Mouse (Mus musculus) liver, embryonic 13.5 days (tissue): ENCODE measurements around the gene Tmem110. TPM values are rescaled to one million over a fixed set of nuclear protein-coding genes. Genes with fewer than 3 reads are reported as not detected.

Source experiments
- ATAC-seq: fragments of 200-750 bp; cut with Nextera tagmentation; 2 replicates; pipeline ENCODE4 v1.8.0; 2017; ENCODE audit warnings: low read depth, mild to moderate bottlenecking, moderate number of reproducible peaks, moderate library complexity
- DNase-seq: peaks from one replicate; pipeline ENCODE4 v3.0.0; 2022
- H3K27ac ChIP-seq: fragments of 300-500 bp; sonication (generic); 2 replicates; pipeline ENCODE4 v1.5.1; 2015; ENCODE audit warnings: moderate library complexity, mild to moderate bottlenecking, inconsistent platforms
- H3K27me3 ChIP-seq: fragments of 300-500 bp; sonication (generic); 2 replicates; pipeline ENCODE4 v1.6.1; 2015; ENCODE audit warnings: mild to moderate bottlenecking, inconsistent platforms
- H3K36me3 ChIP-seq: fragments of 300-500 bp; sonication (generic); 2 replicates; pipeline ENCODE4 v1.6.1; 2015; ENCODE audit warnings: mild to moderate bottlenecking, inconsistent platforms
- H3K4me1 ChIP-seq: fragments of 300-500 bp; sonication (generic); replicated peaks from 2 replicates; pipeline ENCODE4 v1.6.1; 2015; ENCODE audit warnings: inconsistent platforms
- H3K4me2 ChIP-seq: fragments of 300-500 bp; sonication (generic); 2 replicates; pipeline ENCODE4 v1.6.1; 2015; ENCODE audit warnings: inconsistent platforms, mild to moderate bottlenecking, moderate library complexity
- H3K4me3 ChIP-seq: fragments of 300-500 bp; sonication (generic); replicated peaks from 2 replicates; pipeline ENCODE4 v1.5.1; 2015; ENCODE audit warnings: mild to moderate bottlenecking, inconsistent platforms
- H3K9ac ChIP-seq: fragments of 300-500 bp; sonication (generic); 2 replicates; pipeline ENCODE4 v1.6.1; 2015; ENCODE audit warnings: mild to moderate bottlenecking, inconsistent platforms
- H3K9me3 ChIP-seq: fragments of 300-500 bp; sonication (generic); replicated peaks from 2 replicates; pipeline ENCODE4 v1.6.1; 2016; ENCODE audit warnings: inconsistent platforms
- WGBS: fragments of 180-500 bp; shearing (Covaris S2); methylation state at CpG from one replicate; pipeline ENCODE4 v1.1.7; 2015; ENCODE audit not compliant: insufficient replicate concordance; 5-methylcytosine and 5-hydroxymethylcytosine counted together
- polyA plus RNA-seq: library from polyadenylated mRNA; unstranded; fragments of >200 nt; fragmentation: Nextera tagmentation; extraction: Ambion mirVana; gene quantifications from 2 replicates; pipeline ENCODE4 v1.2.1, GENCODE M21; 2015

Tmem110 gene
- polyA plus RNA-seq, 1 experiment from 2014 or later, result 11.6 TPM

GRCm38 (mm10) chr14:30828635-30829460 is 3.5 kb downstream of the Tmem110 start:
- DNase-seq, result peak; percentile 36
- H3K36me3 ChIP-seq, result no peaks in the 10 kb centered on the region
- H3K4me1 ChIP-seq, result peaks cover 70% of the 10 kb centered on the region
- H3K9me3 ChIP-seq, result no peaks in the 10 kb centered on the region
- 39% methylated on average over 11 of the region's 11 CpGs for WGBS
- peak overlapping the region; percentile 93 for H3K4me2 ChIP-seq
- H3K9ac ChIP-seq, result peak overlapping the region; percentile 56
- no peaks in the 10 kb centered on the region for H3K27me3 ChIP-seq
- no peak overlapping the region; the same call in 1 of the 2 replicates for H3K4me3 ChIP-seq
- ATAC-seq, result peak; percentile 78
- peak overlapping the region; percentile 85 for H3K27ac ChIP-seq

GRCm38 (mm10) chr14:30837416-30837996 is 12.1 kb downstream of the Tmem110 start:
- Histone ChIP-seq H3K36me3 (peaks cover 16% of the 10 kb centered on the region), H3K4me2 (no peak overlapping the region), H3K27me3 (no peaks in the 10 kb centered on the region), H3K4me3 (no peak overlapping the region), H3K9me3 (no peaks in the 10 kb centered on the region), H3K4me1 (0 out of 2 replicates have a peak, but pooled peaks cover 5% of the 10 kb centered on the region), H3K27ac (no peak overlapping the region), H3K9ac (no peak overlapping the region)
- WGBS, result 70% methylated on average over 14 of the region's 14 CpGs
- no peak for DNase-seq
- no peak for ATAC-seq

- ATAC-seq, result no peak
- H3K27ac ChIP-seq, result no peak overlapping the region
- DNase-seq, result no peak
- WGBS, result 81% methylated on average over 3 of the region's 3 CpGs
- H3K9ac ChIP-seq, result no peak overlapping the region
- no peak overlapping the region for H3K4me3 ChIP-seq
- H3K36me3 ChIP-seq, result peaks cover 2% of the 10 kb centered on the region
- H3K4me2 ChIP-seq, result no peak overlapping the region
- H3K27me3 ChIP-seq, result no peaks in the 10 kb centered on the region
- H3K9me3 ChIP-seq, result no peaks in the 10 kb centered on the region
- no peaks in the 10 kb centered on the region for H3K4me1 ChIP-seq
Measured at GRCm38 (mm10) chr14:30843701-30844100, 18.3 kb downstream of the Tmem110 start.

- DNase-seq (no peak), ATAC-seq (no peak)
- Histone ChIP-seq H3K27ac (no peak overlapping the region), H3K4me1 (no peaks in the 10 kb centered on the region), H3K9ac (no peak overlapping the region), H3K9me3 (no peaks in the 10 kb centered on the region), H3K4me3 (no peak overlapping the region), H3K36me3 (no peaks in the 10 kb centered on the region), H3K4me2 (no peak overlapping the region), H3K27me3 (no peaks in the 10 kb centered on the region)
- 78% methylated on average over 5 of the region's 5 CpGs for WGBS
Measured at GRCm38 (mm10) chr14:30850504-30850903, 25.1 kb downstream of the Tmem110 start.

- 75% methylated on average over 5 of the region's 5 CpGs for WGBS
- ATAC-seq (no peak), DNase-seq (no peak)
- no peak overlapping the region for H3K4me3 ChIP-seq
- no peaks in the 10 kb centered on the region for H3K27me3 ChIP-seq
- no peaks in the 10 kb centered on the region for H3K9me3 ChIP-seq
- H3K36me3 ChIP-seq, result no peaks in the 10 kb centered on the region
- H3K4me1 ChIP-seq, result peaks cover 3% of the 10 kb centered on the region; the same call in 1 of the 2 replicates
- H3K9ac ChIP-seq, result no peak overlapping the region
- no peak overlapping the region for H3K27ac ChIP-seq
- no peak overlapping the region for H3K4me2 ChIP-seq
Measured at GRCm38 (mm10) chr14:30852325-30852724, 26.9 kb downstream of the Tmem110 start.

GRCm38 (mm10) chr14:30855316-30855715 is 29.9 kb downstream of the Tmem110 start:
- Histone ChIP-seq H3K4me3 (no peak overlapping the region), H3K9ac (no peak overlapping the region), H3K4me2 (no peak overlapping the region), H3K4me1 (peaks cover 6% of the 10 kb centered on the region; the same call in 1 of the 2 replicates), H3K36me3 (no peaks in the 10 kb centered on the region), H3K27ac (no peak overlapping the region), H3K9me3 (no peaks in the 10 kb centered on the region), H3K27me3 (no peaks in the 10 kb centered on the region)
- ATAC-seq, result no peak
- 79% methylated on average over 3 of the region's 3 CpGs for WGBS
- DNase-seq, result no peak

GRCm38 (mm10) chr14:30856885-30857507 is 31.6 kb downstream of the Tmem110 start:
- peaks cover 8% of the 10 kb centered on the region for H3K4me1 ChIP-seq
- H3K27ac ChIP-seq, result no peak overlapping the region
- H3K9me3 ChIP-seq, result no peaks in the 10 kb centered on the region
- H3K4me2 ChIP-seq, result no peak overlapping the region
- H3K9ac ChIP-seq, result no peak overlapping the region
- ATAC-seq (no peak), DNase-seq (no peak)
- no peaks in the 10 kb centered on the region for H3K27me3 ChIP-seq
- no peak overlapping the region for H3K4me3 ChIP-seq
- no peaks in the 10 kb centered on the region for H3K36me3 ChIP-seq
- 48% methylated on average over 10 of the region's 10 CpGs for WGBS

- 57% methylated on average over 4 of the region's 4 CpGs for WGBS
- DNase-seq (no peak), ATAC-seq (no peak)
Measured at GRCm38 (mm10) chr14:30857990-30858389, 32.6 kb downstream of the Tmem110 start.

GRCm38 (mm10) chr14:30861421-30862125 is 36.2 kb downstream of the Tmem110 start:
- Histone ChIP-seq H3K27ac (0 out of 2 replicates have a peak overlapping the region, but pooled peaks have one; percentile 48), H3K27me3 (no peaks in the 10 kb centered on the region), H3K36me3 (peaks cover 3% of the 10 kb centered on the region; the same call in 1 of the 2 replicates), H3K9ac (no peak overlapping the region), H3K4me2 (peak overlapping the region; percentile 23), H3K9me3 (no peaks in the 10 kb centered on the region), H3K4me1 (peaks cover 13% of the 10 kb centered on the region), H3K4me3 (no peak overlapping the region)
- 63% methylated on average over 16 of the region's 16 CpGs for WGBS
- ATAC-seq (peak; percentile 59), DNase-seq (no peak)

More at GRCm38 (mm10) chr14:30857990-30858389, 32.6 kb downstream of the Tmem110 start:
- Histone ChIP-seq H3K27ac (no peak overlapping the region), H3K4me2 (no peak overlapping the region), H3K36me3 (no peaks in the 10 kb centered on the region), H3K27me3 (no peaks in the 10 kb centered on the region), H3K9ac (no peak overlapping the region), H3K9me3 (no peaks in the 10 kb centered on the region), H3K4me3 (no peak overlapping the region), H3K4me1 (peaks cover 13% of the 10 kb centered on the region)

GRCm38 (mm10) chr14:30862368-30862767 is 37.0 kb downstream of the Tmem110 start:
- Histone ChIP-seq H3K36me3 (peaks cover 4% of the 10 kb centered on the region; the same call in 1 of the 2 replicates), H3K9me3 (no peaks in the 10 kb centered on the region), H3K4me2 (no peak overlapping the region), H3K4me1 (peaks cover 10% of the 10 kb centered on the region), H3K27me3 (no peaks in the 10 kb centered on the region), H3K4me3 (no peak overlapping the region), H3K27ac (0 out of 2 replicates have a peak overlapping the region, but pooled peaks have one; percentile 9), H3K9ac (no peak overlapping the region)
- WGBS, result 77% methylated on average over 9 of the region's 9 CpGs
- DNase-seq, result no peak
- ATAC-seq, result 0 out of 2 replicates have a peak, but pooled peaks have one; percentile 16

- Histone ChIP-seq H3K4me2 (no peak overlapping the region), H3K4me3 (no peak overlapping the region), H3K9ac (no peak overlapping the region), H3K27me3 (no peaks in the 10 kb centered on the region), H3K27ac (no peak overlapping the region), H3K9me3 (no peaks in the 10 kb centered on the region), H3K4me1 (peaks cover 24% of the 10 kb centered on the region), H3K36me3 (peaks cover 4% of the 10 kb centered on the region; the same call in 1 of the 2 replicates)
- DNase-seq (no peak), ATAC-seq (no peak)
- WGBS, result 57% methylated on average over 3 of the region's 3 CpGs
Measured at GRCm38 (mm10) chr14:30865311-30865710, 39.9 kb downstream of the Tmem110 start.
